Mouse (Mus musculus) activated CD4-positive, CD25-positive, alpha-beta regulatory T cell, adult 9 weeks (primary cell): ENCODE results near the gene Nat8l. TPM values are rescaled to one million over a fixed set of nuclear protein-coding genes. Genes with fewer than 3 reads are reported as not detected.

ENCODE experiments used
- polyA plus RNA-seq: library from polyadenylated mRNA; unstranded; fragments of 100-300 nt; shearing (Covaris generic); gene quantifications from one replicate; pipeline ENCODE4 v1.2.1, GENCODE M21; 2017

Nat8l gene
- not detected for polyA plus RNA-seq

GRCm38 (mm10) chr5:33995843-33996693, at the start of gene Nat8l:
Gene Nat8l (plus strand): TSS chr5:33995984.

DNA sequence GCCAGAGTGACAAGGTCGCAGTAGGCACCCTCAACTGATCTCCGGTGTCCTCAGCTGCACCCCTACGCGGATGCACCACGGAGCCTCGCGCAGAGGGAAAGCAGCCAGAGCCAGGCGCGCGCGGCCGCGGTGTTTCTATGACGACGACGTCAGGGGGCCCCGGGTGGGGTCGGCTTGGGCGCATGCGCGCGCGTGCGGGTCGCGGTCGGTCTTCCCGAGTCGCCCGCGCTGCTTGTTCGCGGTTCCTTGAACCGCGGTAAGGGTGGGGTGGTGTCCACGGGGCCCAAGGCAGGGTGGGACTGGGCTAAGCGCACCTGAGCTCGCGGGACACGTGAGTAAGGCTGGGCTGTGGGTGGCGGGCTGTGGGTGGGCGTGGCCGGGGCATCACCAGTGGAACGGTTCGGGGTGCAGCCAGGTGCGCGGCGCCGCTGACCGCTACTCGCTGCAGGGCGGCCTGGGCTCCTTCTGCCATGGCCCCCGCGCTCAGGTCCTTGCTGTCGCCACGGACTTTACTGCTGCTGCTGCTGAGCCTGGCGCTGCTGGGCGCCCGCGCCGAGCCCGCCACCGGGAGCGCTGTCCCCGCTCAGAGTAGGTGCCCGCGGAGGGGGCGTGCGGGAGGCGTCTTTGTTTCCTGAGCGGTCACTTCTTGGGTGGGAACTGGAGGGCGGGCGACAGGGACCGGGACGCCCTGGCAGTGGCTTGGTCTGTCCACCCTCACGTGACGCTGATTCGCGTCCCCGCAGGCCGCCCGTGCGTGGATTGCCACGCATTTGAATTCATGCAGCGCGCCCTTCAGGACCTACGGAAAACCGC, 12.3 kb upstream of the Nat8l start, which contains the start of gene Gm1673:
Gene Gm1673 (plus strand): TSS at position 125 of the 813 bp plus-strand sequence.

Other genes with a start within 250 kb of the Nat8l start
- gene Letm1, start 213.2 kb upstream of the Nat8l start, polyA plus RNA-seq = 29.9 TPM
- 7.8 TPM for gene Nsd2, start 175.3 kb upstream of the Nat8l start, polyA plus RNA-seq
- gene Nelfa, start 59.6 kb upstream of the Nat8l start, polyA plus RNA-seq = 52.1 TPM
- not detected for gene Gm1673, start 12.6 kb upstream of the Nat8l start, polyA plus RNA-seq
- gene Poln, start 173.5 kb downstream of the Nat8l start, polyA plus RNA-seq = 0.42 TPM
- 81.8 TPM for gene Haus3, start 173.5 kb downstream of the Nat8l start, polyA plus RNA-seq
- gene Mxd4, start 191.7 kb downstream of the Nat8l start, polyA plus RNA-seq = 56.6 TPM